Mouse (Mus musculus) c-Kit-positive CD71-positive TER-119-negative erythroid progenitor cells, embryonic 14.5 days (primary cell): ENCODE measurements around the gene Fem1a.

ENCODE experiments used
- DNase-seq: peaks from one replicate; pipeline ENCODE4 v3.0.0-alpha.2; 2013; ENCODE audit warnings: low read depth

Fem1a gene

GRCm38 (mm10) chr17:56278340-56278739 lies 21.7 kb downstream of the Fem1a start:
- DNase-seq = no peak

GRCm38 (mm10) chr17:56279481-56280155 lies 23.0 kb downstream of the Fem1a start:
- no peak for DNase-seq

- no peak for DNase-seq
These were observed 24.6 kb downstream of the Fem1a start for GRCm38 (mm10) chr17:56281193-56281592.

- no peak for DNase-seq
These were observed 26.2 kb downstream of the Fem1a start for GRCm38 (mm10) chr17:56282802-56283201.

GRCm38 (mm10) chr17:56283316-56283715 lies 26.7 kb downstream of the Fem1a start:
- no peak for DNase-seq

- DNase-seq = no peak
These were observed 29.4 kb downstream of the Fem1a start for GRCm38 (mm10) chr17:56285995-56286394.

GRCm38 (mm10) chr17:56287830-56288229 lies 31.2 kb downstream of the Fem1a start:
- no peak for DNase-seq

GRCm38 (mm10) chr17:56288866-56289265 lies 32.3 kb downstream of the Fem1a start:
- no peak for DNase-seq

GRCm38 (mm10) chr17:56289371-56290331 lies 33.0 kb downstream of the Fem1a start:
- peak; percentile 59 for DNase-seq

GRCm38 (mm10) chr17:56290388-56291170 lies 34.0 kb downstream of the Fem1a start:
- peak; percentile 91 for DNase-seq

- DNase-seq = peak; percentile 88
These were observed 34.5 kb downstream of the Fem1a start for GRCm38 (mm10) chr17:56291171-56291511.

- no peak for DNase-seq
These were observed 35.3 kb downstream of the Fem1a start for GRCm38 (mm10) chr17:56291826-56292475.

GRCm38 (mm10) chr17:56292531-56293222 lies 36.1 kb downstream of the Fem1a start, which contains the start of gene Plin3:
Plin3 (minus strand) TSS chr17:56292873.
- DNase-seq = no peak

GRCm38 (mm10) chr17:56293291-56293690 lies 36.7 kb downstream of the Fem1a start:
- no peak for DNase-seq

- no peak for DNase-seq
These were observed 37.6 kb downstream of the Fem1a start for GRCm38 (mm10) chr17:56294241-56294640.

- DNase-seq = no peak
These were observed 39.6 kb downstream of the Fem1a start for GRCm38 (mm10) chr17:56296201-56296600.

GRCm38 (mm10) chr17:56298238-56298637 lies 41.6 kb downstream of the Fem1a start:
- DNase-seq = no peak

GRCm38 (mm10) chr17:56300186-56300585 lies 43.6 kb downstream of the Fem1a start, which contains the start of gene Arrdc5:
Arrdc5 (minus strand) TSS chr17:56300286.
- no peak for DNase-seq

- DNase-seq = no peak
These were observed 45.9 kb downstream of the Fem1a start for GRCm38 (mm10) chr17:56302363-56302996.

- peak; percentile 97 for DNase-seq
These were observed 46.7 kb downstream of the Fem1a start, which contains the start of gene Uhrf1 for GRCm38 (mm10) chr17:56303160-56303846. Uhrf1 (plus strand) TSS chr17:56303321.
